Mouse (Mus musculus) spleen, adult 2 months (tissue): ENCODE measurements around the gene Kif11.

Source experiments
- CTCF ChIP-seq: fragments of 200-500 bp; IDR thresholded peaks from 2 replicates; pipeline ENCODE4 v1.5.1; 2011; ENCODE audit warnings: mild to moderate bottlenecking, inconsistent platforms; ENCODE audit not compliant: insufficient read depth, insufficient read length, insufficient replicate concordance; ENCODE audit errors: extremely low read depth
- POLR2A ChIP-seq: fragments of 200-500 bp; IDR thresholded peaks from 2 replicates; pipeline ENCODE4 v1.6.1; 2011; ENCODE audit warnings: low read depth, low read length, inconsistent platforms

- no peak for TF ChIP-seq POLR2A
- no peak for TF ChIP-seq CTCF
These were observed 56.8 kb downstream of the Kif11 start for GRCm38 (mm10) chr19:37432868-37433570.
